Mouse (Mus musculus): ENCODE measurements around the gene Mymk. TPM values are rescaled to one million over a fixed set of nuclear protein-coding genes. Genes with fewer than 3 reads are reported as not detected.

Mymk gene
- polyA plus RNA-seq (2014; fragmentation: Nextera tagmentation; extraction: Ambion mirVana) = 11.5 and 14.5 TPM in 2 replicates

DNA sequence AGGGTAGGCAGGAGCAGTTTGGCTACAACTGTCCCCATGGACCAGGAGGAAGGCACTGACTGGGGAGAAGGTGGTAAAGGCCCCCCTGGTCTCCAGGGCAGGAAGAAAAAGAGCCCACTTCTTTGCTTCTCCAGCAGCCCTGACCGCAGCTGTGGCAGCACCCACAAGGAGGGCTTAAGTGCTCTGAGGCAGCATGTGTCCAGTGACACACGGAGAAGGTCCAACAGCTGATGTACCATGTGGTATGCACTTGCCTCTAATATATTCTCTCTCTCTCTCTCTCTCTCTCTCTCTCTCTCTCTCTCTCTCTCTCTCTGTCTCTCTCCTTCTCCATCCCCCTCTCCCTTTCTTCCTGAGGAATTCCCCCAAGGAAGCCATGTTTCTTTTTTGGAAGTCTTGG lies at the start of gene Mymk:
TSS of gene Mymk (minus strand) at position 202 of the 400 bp plus-strand sequence.
- no peaks in the 10 kb centered on the region for H3K9me3 ChIP-seq (ENCODE audit: control insufficient read depth, low read length)
- H3K4me3 ChIP-seq (ENCODE audit: low read depth, low read length) = no peak within 1 kb of the TSS
- DNase-seq (ENCODE audit: low spot score) = no peak
- H3K27me3 ChIP-seq (ENCODE audit: control insufficient read depth, insufficient read depth, low read length) = no peaks in the 10 kb centered on the region
- H3K36me3 ChIP-seq (ENCODE audit: control insufficient read depth, insufficient read depth, low read length) = no peaks in the 10 kb centered on the region
- H3K4me2 ChIP-seq (ENCODE audit: low read depth) = no peak within 1 kb of the TSS
- ATAC-seq (ENCODE audit: insufficient read depth, low FRiP score, low TSS enrichment) = no peak
- 74% methylated on average over 2 of the region's 2 CpGs for WGBS
- no peak within 1 kb of the TSS for H3K9ac ChIP-seq (ENCODE audit: low read length)
- peaks cover 8% of the 10 kb centered on the region; the same call in 1 of the 2 replicates for H3K4me1 ChIP-seq (ENCODE audit: control insufficient read depth, insufficient read depth, low read length)
- H3K27ac ChIP-seq (ENCODE audit: low read depth, low read length) = no peak within 1 kb of the TSS

DNA sequence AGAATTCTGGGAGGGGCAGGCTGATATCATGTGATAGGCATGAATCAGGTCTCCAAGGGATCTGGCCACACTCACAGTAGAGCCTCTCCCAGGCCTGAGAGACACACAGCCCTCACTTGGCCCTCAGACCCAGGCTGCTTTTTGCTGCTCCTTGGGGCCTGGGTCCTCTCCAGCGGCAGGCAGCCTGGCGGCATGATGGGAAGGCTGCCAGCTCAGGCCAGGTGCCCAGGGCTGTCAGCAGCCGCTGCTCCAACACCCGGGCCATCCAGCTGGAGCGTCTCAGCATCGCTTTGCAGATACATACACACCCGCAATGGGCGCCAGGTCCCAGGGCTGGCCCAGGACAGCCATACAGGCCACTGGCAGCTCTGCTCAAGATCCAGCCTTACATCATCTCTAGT lies 48.3 kb upstream of the Mymk start:
- Histone ChIP-seq H3K4me1 (ENCODE audit: control insufficient read depth, insufficient read depth, low read length) (peaks cover 13% of the 10 kb centered on the region), H3K27me3 (ENCODE audit: control insufficient read depth, insufficient read depth, low read length) (no peaks in the 10 kb centered on the region), H3K27ac (ENCODE audit: low read depth, low read length) (no peak overlapping the region), H3K9me3 (ENCODE audit: control insufficient read depth, low read length) (no peaks in the 10 kb centered on the region), H3K36me3 (ENCODE audit: control insufficient read depth, insufficient read depth, low read length) (no peaks in the 10 kb centered on the region), H3K4me3 (ENCODE audit: low read depth, low read length) (no peak overlapping the region), H3K4me2 (ENCODE audit: low read depth) (no peak overlapping the region), H3K9ac (ENCODE audit: low read length) (no peak overlapping the region)
- WGBS = 92% methylated on average over 8 of the region's 8 CpGs
- DNase-seq (ENCODE audit: low spot score) (no peak), ATAC-seq (ENCODE audit: insufficient read depth, low FRiP score, low TSS enrichment) (no peak)

DNA sequence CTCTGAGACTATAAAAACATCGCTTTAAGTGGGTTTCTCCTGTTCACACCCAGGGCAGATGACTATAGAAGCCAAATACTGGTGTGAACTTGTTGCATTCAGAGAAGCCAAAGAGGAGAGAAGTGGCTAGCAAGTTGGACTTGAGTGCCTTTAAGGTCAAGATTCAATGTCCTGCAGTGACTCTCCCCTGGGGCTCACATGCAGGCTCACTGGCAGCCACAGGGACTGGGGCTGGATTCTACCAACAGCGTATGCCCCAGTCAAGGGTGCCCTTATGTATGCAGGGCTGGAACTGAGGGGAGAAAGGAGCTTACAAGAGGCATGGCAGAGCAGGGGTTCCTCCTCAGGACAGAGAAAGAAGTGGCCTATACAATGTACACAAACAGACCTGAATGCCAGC lies 47.8 kb upstream of the Mymk start:
- Histone ChIP-seq H3K27me3 (ENCODE audit: control insufficient read depth, insufficient read depth, low read length) (no peaks in the 10 kb centered on the region), H3K4me1 (ENCODE audit: control insufficient read depth, insufficient read depth, low read length) (peaks cover 13% of the 10 kb centered on the region), H3K9me3 (ENCODE audit: control insufficient read depth, low read length) (no peaks in the 10 kb centered on the region), H3K36me3 (ENCODE audit: control insufficient read depth, insufficient read depth, low read length) (no peaks in the 10 kb centered on the region), H3K4me2 (ENCODE audit: low read depth) (no peak overlapping the region), H3K4me3 (ENCODE audit: low read depth, low read length) (no peak overlapping the region), H3K9ac (ENCODE audit: low read length) (no peak overlapping the region), H3K27ac (ENCODE audit: low read depth, low read length) (no peak overlapping the region)
- no peak for DNase-seq (ENCODE audit: low spot score)
- 81% methylated on average over 2 of the region's 2 CpGs for WGBS
- ATAC-seq (ENCODE audit: insufficient read depth, low FRiP score, low TSS enrichment) = no peak

- 54% methylated on average over 4 of the region's 4 CpGs for WGBS
- Histone ChIP-seq H3K4me2 (ENCODE audit: low read depth) (no peak overlapping the region), H3K9me3 (ENCODE audit: control insufficient read depth, low read length) (no peaks in the 10 kb centered on the region), H3K36me3 (ENCODE audit: control insufficient read depth, insufficient read depth, low read length) (no peaks in the 10 kb centered on the region), H3K4me1 (ENCODE audit: control insufficient read depth, insufficient read depth, low read length) (peaks cover 13% of the 10 kb centered on the region), H3K4me3 (ENCODE audit: low read depth, low read length) (no peak overlapping the region), H3K27me3 (ENCODE audit: control insufficient read depth, insufficient read depth, low read length) (no peaks in the 10 kb centered on the region), H3K9ac (ENCODE audit: low read length) (no peak overlapping the region), H3K27ac (ENCODE audit: low read depth, low read length) (no peak overlapping the region)
- DNase-seq (ENCODE audit: low spot score) = no peak
- no peak for ATAC-seq (ENCODE audit: insufficient read depth, low FRiP score, low TSS enrichment)
Observed at GRCm38 (mm10) chr2:27118452-27118851, 46.5 kb upstream of the Mymk start.

DNA sequence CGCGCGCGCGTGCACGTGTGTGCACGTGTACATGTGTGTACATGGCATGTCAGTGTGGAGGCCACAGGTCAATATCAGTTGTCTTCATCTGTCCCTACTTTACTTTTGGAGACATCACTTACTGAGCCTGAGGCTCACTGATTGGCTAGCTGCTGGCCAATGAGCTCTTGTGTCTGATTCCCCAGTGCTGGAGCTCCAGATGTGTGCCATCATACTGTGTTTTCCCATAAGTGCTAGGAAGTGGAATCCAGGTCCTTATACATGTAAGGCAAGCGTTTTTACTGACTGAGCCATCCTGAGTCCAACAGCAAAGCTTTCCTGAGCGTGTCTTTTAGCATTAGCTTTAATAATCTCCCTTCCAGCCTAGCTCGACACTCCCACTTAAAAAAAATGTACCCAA lies 42.2 kb upstream of the Mymk start:
- no peak overlapping the region for H3K4me2 ChIP-seq (ENCODE audit: low read depth)
- no peak overlapping the region for H3K9ac ChIP-seq (ENCODE audit: low read length)
- H3K27ac ChIP-seq (ENCODE audit: low read depth, low read length) = no peak overlapping the region
- ATAC-seq (ENCODE audit: insufficient read depth, low FRiP score, low TSS enrichment) (no peak), DNase-seq (ENCODE audit: low spot score) (no peak)
- no peak overlapping the region for H3K4me3 ChIP-seq (ENCODE audit: low read depth, low read length)
- no peaks in the 10 kb centered on the region for H3K36me3 ChIP-seq (ENCODE audit: control insufficient read depth, insufficient read depth, low read length)
- H3K9me3 ChIP-seq (ENCODE audit: control insufficient read depth, low read length) = no peaks in the 10 kb centered on the region
- H3K27me3 ChIP-seq (ENCODE audit: control insufficient read depth, insufficient read depth, low read length) = no peaks in the 10 kb centered on the region
- WGBS = 88% methylated on average over 10 of the region's 10 CpGs
- no peaks in the 10 kb centered on the region for H3K4me1 ChIP-seq (ENCODE audit: control insufficient read depth, insufficient read depth, low read length)

GRCm38 (mm10) chr2:27112585-27112984 lies 40.6 kb upstream of the Mymk start:
- no peak overlapping the region for H3K9ac ChIP-seq (ENCODE audit: low read length)
- H3K4me2 ChIP-seq (ENCODE audit: low read depth) = no peak overlapping the region
- H3K27me3 ChIP-seq (ENCODE audit: control insufficient read depth, insufficient read depth, low read length) = no peaks in the 10 kb centered on the region
- no peaks in the 10 kb centered on the region for H3K36me3 ChIP-seq (ENCODE audit: control insufficient read depth, insufficient read depth, low read length)
- WGBS = 84% methylated on average over 20 of the region's 20 CpGs
- no peaks in the 10 kb centered on the region for H3K9me3 ChIP-seq (ENCODE audit: control insufficient read depth, low read length)
- ATAC-seq (ENCODE audit: insufficient read depth, low FRiP score, low TSS enrichment) (no peak), DNase-seq (ENCODE audit: low spot score) (no peak)
- no peak overlapping the region for H3K4me3 ChIP-seq (ENCODE audit: low read depth, low read length)
- H3K27ac ChIP-seq (ENCODE audit: low read depth, low read length) = no peak overlapping the region
- H3K4me1 ChIP-seq (ENCODE audit: control insufficient read depth, insufficient read depth, low read length) = no peaks in the 10 kb centered on the region

- no peak overlapping the region for H3K9ac ChIP-seq (ENCODE audit: low read length)
- no peak overlapping the region for H3K4me2 ChIP-seq (ENCODE audit: low read depth)
- ATAC-seq (ENCODE audit: insufficient read depth, low FRiP score, low TSS enrichment) (no peak), DNase-seq (ENCODE audit: low spot score) (no peak)
- H3K4me3 ChIP-seq (ENCODE audit: low read depth, low read length) = no peak overlapping the region
- no peaks in the 10 kb centered on the region for H3K27me3 ChIP-seq (ENCODE audit: control insufficient read depth, insufficient read depth, low read length)
- H3K36me3 ChIP-seq (ENCODE audit: control insufficient read depth, insufficient read depth, low read length) = no peaks in the 10 kb centered on the region
- H3K4me1 ChIP-seq (ENCODE audit: control insufficient read depth, insufficient read depth, low read length) = no peaks in the 10 kb centered on the region
- no peaks in the 10 kb centered on the region for H3K9me3 ChIP-seq (ENCODE audit: control insufficient read depth, low read length)
- WGBS = 86% methylated on average over 5 of the region's 5 CpGs
- no peak overlapping the region for H3K27ac ChIP-seq (ENCODE audit: low read depth, low read length)
Observed at GRCm38 (mm10) chr2:27109052-27109451, 37.1 kb upstream of the Mymk start.

DNA sequence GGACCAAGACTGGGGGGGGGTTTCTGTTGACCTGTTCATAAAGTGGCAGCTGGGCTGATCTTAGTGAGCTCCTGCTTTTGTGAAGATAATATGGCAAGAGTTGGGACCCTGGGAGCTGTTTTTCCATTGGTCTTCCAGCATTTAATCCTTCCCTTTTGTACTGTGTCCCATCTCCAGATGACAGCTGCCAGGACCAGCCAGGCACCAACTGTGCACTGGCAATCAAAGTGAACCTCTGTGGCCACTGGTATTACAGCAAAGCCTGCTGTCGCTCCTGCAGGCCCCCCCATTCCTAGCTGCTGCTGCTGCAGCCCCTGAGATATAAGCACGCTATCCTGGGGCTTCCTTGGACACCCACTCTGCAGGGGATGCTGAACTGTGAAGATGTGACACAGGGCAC lies 36.2 kb upstream of the Mymk start:
- no peaks in the 10 kb centered on the region for H3K4me1 ChIP-seq (ENCODE audit: control insufficient read depth, insufficient read depth, low read length)

GRCm38 (mm10) chr2:27106816-27107215 lies 34.8 kb upstream of the Mymk start:
- ATAC-seq (ENCODE audit: insufficient read depth, low FRiP score, low TSS enrichment) = no peak
- Histone ChIP-seq H3K9me3 (ENCODE audit: control insufficient read depth, low read length) (no peaks in the 10 kb centered on the region), H3K4me1 (ENCODE audit: control insufficient read depth, insufficient read depth, low read length) (no peaks in the 10 kb centered on the region), H3K27me3 (ENCODE audit: control insufficient read depth, insufficient read depth, low read length) (no peaks in the 10 kb centered on the region), H3K4me3 (ENCODE audit: low read depth, low read length) (no peak overlapping the region), H3K4me2 (ENCODE audit: low read depth) (no peak overlapping the region), H3K27ac (ENCODE audit: low read depth, low read length) (no peak overlapping the region), H3K9ac (ENCODE audit: low read length) (no peak overlapping the region), H3K36me3 (ENCODE audit: control insufficient read depth, insufficient read depth, low read length) (no peaks in the 10 kb centered on the region)
- no peak for DNase-seq (ENCODE audit: low spot score)
- 39% methylated on average over 3 of the region's 3 CpGs for WGBS

More for the DNA sequence above, 36.2 kb upstream of the Mymk start:
- no peak for ATAC-seq (ENCODE audit: insufficient read depth, low FRiP score, low TSS enrichment)
- WGBS = 63% methylated on average over 2 of the region's 2 CpGs
- no peak overlapping the region for H3K9ac ChIP-seq (ENCODE audit: low read length)
- H3K9me3 ChIP-seq (ENCODE audit: control insufficient read depth, low read length) = no peaks in the 10 kb centered on the region
- H3K4me2 ChIP-seq (ENCODE audit: low read depth) = no peak overlapping the region
- DNase-seq (ENCODE audit: low spot score) = no peak
- H3K36me3 ChIP-seq (ENCODE audit: control insufficient read depth, insufficient read depth, low read length) = no peaks in the 10 kb centered on the region
- H3K4me3 ChIP-seq (ENCODE audit: low read depth, low read length) = no peak overlapping the region
- no peaks in the 10 kb centered on the region for H3K27me3 ChIP-seq (ENCODE audit: control insufficient read depth, insufficient read depth, low read length)
- no peak overlapping the region for H3K27ac ChIP-seq (ENCODE audit: low read depth, low read length)

All from neural tube, embryonic 11.5 days (tissue).